Mouse (Mus musculus): ENCODE data around the gene Camta1.

Gene Camta1

GRCm38 (mm10) chr4:151385985-151386700 lies 475.5 kb downstream of the Camta1 start:
- DNase-seq (ENCODE audit: low spot score in 2 of 2): no peak

- DNase-seq (ENCODE audit: low spot score in 2 of 2): no peak
Observed at GRCm38 (mm10) chr4:151377731-151378130, 483.9 kb downstream of the Camta1 start.

- no peak for DNase-seq (ENCODE audit: low spot score in 2 of 2)
Observed at GRCm38 (mm10) chr4:151376234-151376633, 485.4 kb downstream of the Camta1 start.

- no peak for DNase-seq (ENCODE audit: low spot score in 2 of 2)
Observed at GRCm38 (mm10) chr4:151372855-151373566, 488.7 kb downstream of the Camta1 start.

GRCm38 (mm10) chr4:151366941-151367545 lies 494.6 kb downstream of the Camta1 start:
- no peak for DNase-seq (ENCODE audit: low spot score in 2 of 2)

GRCm38 (mm10) chr4:151360976-151361673 lies 500.6 kb downstream of the Camta1 start:
- DNase-seq (ENCODE audit: low spot score in 2 of 2): no peak

GRCm38 (mm10) chr4:151355505-151355904 lies 506.2 kb downstream of the Camta1 start:
- DNase-seq (ENCODE audit: low spot score in 2 of 2): no peak

GRCm38 (mm10) chr4:151352791-151353190 lies 508.9 kb downstream of the Camta1 start:
- DNase-seq (ENCODE audit: low spot score in 2 of 2): no peak

GRCm38 (mm10) chr4:151352249-151352648 lies 509.4 kb downstream of the Camta1 start:
- no peak for DNase-seq (ENCODE audit: low spot score in 2 of 2)

GRCm38 (mm10) chr4:151351757-151352156 lies 509.9 kb downstream of the Camta1 start:
- no peak for DNase-seq (ENCODE audit: low spot score in 2 of 2)

- no peak for DNase-seq (ENCODE audit: low spot score in 2 of 2)
Observed at GRCm38 (mm10) chr4:151347620-151348019, 514.1 kb downstream of the Camta1 start.

GRCm38 (mm10) chr4:151346673-151347072 lies 515.0 kb downstream of the Camta1 start:
- no peak for DNase-seq (ENCODE audit: low spot score in 2 of 2)

- no peak for DNase-seq (ENCODE audit: low spot score in 2 of 2)
Observed at GRCm38 (mm10) chr4:151344811-151345210, 516.9 kb downstream of the Camta1 start.

- DNase-seq (ENCODE audit: low spot score in 2 of 2): no peak
Observed at GRCm38 (mm10) chr4:151339421-151339820, 522.3 kb downstream of the Camta1 start.

- no peak for DNase-seq (ENCODE audit: low spot score in 2 of 2)
Observed at GRCm38 (mm10) chr4:151338931-151339330, 522.7 kb downstream of the Camta1 start.

- DNase-seq (ENCODE audit: low spot score in 2 of 2): no peak
Observed at GRCm38 (mm10) chr4:151337543-151337942, 524.1 kb downstream of the Camta1 start.

GRCm38 (mm10) chr4:151336413-151336812 lies 525.3 kb downstream of the Camta1 start:
- DNase-seq (ENCODE audit: low spot score in 2 of 2): no peak

GRCm38 (mm10) chr4:151334951-151335742 lies 526.5 kb downstream of the Camta1 start:
- no peak for DNase-seq (ENCODE audit: low spot score in 2 of 2)

- DNase-seq (ENCODE audit: low spot score in 2 of 2): no peak
Observed at GRCm38 (mm10) chr4:151332074-151332849, 529.4 kb downstream of the Camta1 start.

GRCm38 (mm10) chr4:151330983-151331382 lies 530.7 kb downstream of the Camta1 start:
- DNase-seq (ENCODE audit: low spot score in 2 of 2): no peak

- DNase-seq (ENCODE audit: low spot score in 2 of 2): no peak
Observed at GRCm38 (mm10) chr4:151328071-151328470, 533.6 kb downstream of the Camta1 start.
